Mouse (Mus musculus) heart, postnatal 0 days (tissue): ENCODE results near the gene Actr5. TPM values are rescaled to one million over a fixed set of nuclear protein-coding genes. Genes with fewer than 3 reads are reported as not detected.

Experiments
- ATAC-seq: fragments of 200-750 bp; cut with Nextera tagmentation; 2 replicates; pipeline ENCODE4 v1.8.0; 2017; ENCODE audit warnings: low read depth, moderate number of reproducible peaks, moderate library complexity; ENCODE audit not compliant: insufficient read depth
- DNase-seq: peaks from one replicate; pipeline ENCODE4 v3.0.0-alpha.2; 2016; ENCODE audit warnings: low spot score
- H3K27ac ChIP-seq: fragments of 300-500 bp; sonication (generic); 2 replicates; pipeline ENCODE4 v1.5.1; 2014; ENCODE audit warnings: low read depth, mild to moderate bottlenecking
- H3K27me3 ChIP-seq: fragments of 300-500 bp; sonication (generic); 2 replicates; pipeline ENCODE4 v1.6.1; 2014; ENCODE audit warnings: low read length, mixed read lengths; ENCODE audit not compliant: control insufficient read depth, insufficient read depth
- H3K36me3 ChIP-seq: fragments of 300-500 bp; sonication (generic); replicated peaks from 2 replicates; pipeline ENCODE4 v1.6.1; 2014; ENCODE audit warnings: low read length, mixed read lengths; ENCODE audit not compliant: control insufficient read depth, insufficient read depth
- H3K4me1 ChIP-seq: fragments of 300-500 bp; sonication (generic); 2 replicates; pipeline ENCODE4 v1.6.1; 2014; ENCODE audit warnings: antibody characterized with exemption; ENCODE audit not compliant: control insufficient read depth, insufficient read depth
- H3K4me2 ChIP-seq: fragments of 300-500 bp; sonication (generic); 2 replicates; pipeline ENCODE4 v1.6.1; 2014; ENCODE audit warnings: low read depth, mild to moderate bottlenecking, low read length, moderate library complexity
- H3K4me3 ChIP-seq: fragments of 300-500 bp; sonication (generic); 2 replicates; pipeline ENCODE4 v1.5.1; 2014; ENCODE audit warnings: low read depth, low read length
- H3K9ac ChIP-seq: fragments of 300-500 bp; sonication (generic); replicated peaks from 2 replicates; pipeline ENCODE4 v1.6.1; 2014; ENCODE audit warnings: low read depth, low read length, mixed read lengths
- H3K9me3 ChIP-seq: fragments of 300-500 bp; sonication (generic); replicated peaks from 2 replicates; pipeline ENCODE4 v1.6.1; 2016; ENCODE audit warnings: low read length; ENCODE audit not compliant: control insufficient read depth
- CTCF ChIP-seq: IDR thresholded peaks from 2 replicates; pipeline ENCODE4 v1.5.1; 2016; ENCODE audit warnings: antibody characterized with exemption, control low read depth, low read depth
- EP300 ChIP-seq: IDR thresholded peaks from 2 replicates; pipeline ENCODE4 v1.6.1; 2016; ENCODE audit warnings: antibody characterized with exemption, low read depth
- WGBS: fragments of 180-500 bp; shearing (Covaris S2); extraction: QIAGEN DNeasy Blood & Tissue Kit; methylation state at CpG from one replicate; pipeline ENCODE4 v1.1.7; 2014; 5-methylcytosine and 5-hydroxymethylcytosine counted together
- polyA plus RNA-seq: library from polyadenylated mRNA; unstranded; fragments of >200 nt; fragmentation: Nextera tagmentation; extraction: Ambion mirVana; gene quantifications from 2 replicates; pipeline ENCODE4 v1.2.1, GENCODE M21; 2015
- total RNA-seq: library from RNA; depleted of rRNA; stranded (reverse); fragments of >200 nt; gene quantifications from 2 replicates; pipeline ENCODE4 v1.2.3, GENCODE M21; 2014; ENCODE audit warnings: low replicate concordance

Actr5 gene
- total and polyA plus RNA-seq, 2 experiments from 2014 or later, result 3.8 to 10.8 TPM

DNA sequence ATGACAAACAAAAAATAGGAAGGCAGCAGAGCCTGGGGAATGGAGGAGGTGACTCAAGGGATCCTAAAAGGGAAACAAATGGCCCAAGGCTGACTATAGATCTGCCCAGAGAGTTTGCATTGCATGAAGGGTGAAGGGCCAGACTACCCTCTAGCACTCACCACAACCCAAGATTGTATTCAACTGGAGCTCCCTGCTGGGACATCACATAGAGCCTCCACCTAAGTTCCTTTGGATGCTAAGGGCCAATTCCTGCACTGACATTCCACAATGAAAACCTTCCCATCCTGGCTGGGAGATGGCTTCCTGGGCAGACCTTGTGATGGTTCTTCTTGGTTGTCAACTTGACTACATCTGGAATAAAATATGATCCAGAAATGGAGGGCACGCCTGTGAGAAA lies 23.4 kb upstream of the Actr5 start:
- H3K9me3 ChIP-seq, result no peaks in the 10 kb centered on the region
- no peak overlapping the region for H3K4me3 ChIP-seq
- no peak overlapping the region for H3K27ac ChIP-seq
- H3K36me3 ChIP-seq, result no peaks in the 10 kb centered on the region
- no peaks in the 10 kb centered on the region for H3K4me1 ChIP-seq
- 67% methylated on average over 1 of the region's 1 CpGs for WGBS
- H3K27me3 ChIP-seq, result peaks cover 52% of the 10 kb centered on the region
- DNase-seq (no peak), ATAC-seq (no peak)
- no peak overlapping the region for H3K9ac ChIP-seq
- no peak overlapping the region for H3K4me2 ChIP-seq
- TF ChIP-seq CTCF (no peak), EP300 (no peak)

DNA sequence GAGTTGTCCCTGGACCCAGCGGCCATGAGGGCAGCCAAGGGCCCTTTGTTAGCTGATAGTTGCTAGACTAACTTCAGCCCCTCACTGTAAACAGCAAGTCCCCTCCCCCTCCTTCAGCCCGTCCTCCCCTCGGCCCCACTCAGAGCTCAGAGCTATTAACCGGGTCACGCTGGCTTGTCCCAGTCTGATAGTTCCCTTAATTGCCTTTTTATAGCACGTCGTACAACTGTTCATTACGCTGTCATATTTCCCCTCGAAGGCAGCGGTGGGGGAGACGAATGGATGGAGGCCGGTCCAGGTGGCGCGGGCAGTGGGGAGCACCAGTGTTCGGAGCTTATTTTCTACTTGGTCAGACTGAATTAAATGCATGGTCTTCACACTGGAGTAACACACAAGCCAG lies 22.0 kb upstream of the Actr5 start:
- ATAC-seq (no peak), DNase-seq (no peak)
- H3K9me3 ChIP-seq, result no peaks in the 10 kb centered on the region
- no peaks in the 10 kb centered on the region for H3K36me3 ChIP-seq
- no peak for TF ChIP-seq CTCF
- peaks cover 65% of the 10 kb centered on the region for H3K27me3 ChIP-seq
- 39% methylated on average over 15 of the region's 15 CpGs for WGBS
- no peak overlapping the region for H3K4me3 ChIP-seq
- no peaks in the 10 kb centered on the region for H3K4me1 ChIP-seq
- H3K9ac ChIP-seq, result no peak overlapping the region
- no peak overlapping the region for H3K4me2 ChIP-seq
- H3K27ac ChIP-seq, result no peak overlapping the region

DNA sequence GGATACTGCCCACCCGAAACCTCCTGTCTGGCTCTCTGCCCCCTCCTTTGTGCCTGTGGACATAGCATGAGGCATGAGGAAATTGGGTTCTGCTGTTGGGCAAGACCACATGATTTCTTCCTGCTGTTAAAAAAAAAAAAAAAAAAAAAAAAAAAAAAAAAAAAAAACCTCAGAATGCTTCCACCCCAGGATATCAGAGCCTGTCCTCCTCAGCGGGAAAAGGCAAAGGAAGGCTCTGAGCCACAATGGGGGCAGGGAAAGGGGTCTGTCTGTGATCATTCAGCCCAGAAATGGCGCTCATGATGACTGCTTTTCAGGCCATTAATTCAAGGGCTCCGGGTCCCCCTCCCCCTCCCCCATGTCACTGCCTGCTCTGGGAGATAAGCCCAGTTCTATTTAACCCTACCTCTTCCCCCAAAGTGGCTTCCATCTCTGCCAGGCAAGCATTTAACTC lies 18.1 kb upstream of the Actr5 start:
- Histone ChIP-seq H3K27ac (no peak overlapping the region), H3K4me2 (no peak overlapping the region)
- no peak for ATAC-seq

DNA sequence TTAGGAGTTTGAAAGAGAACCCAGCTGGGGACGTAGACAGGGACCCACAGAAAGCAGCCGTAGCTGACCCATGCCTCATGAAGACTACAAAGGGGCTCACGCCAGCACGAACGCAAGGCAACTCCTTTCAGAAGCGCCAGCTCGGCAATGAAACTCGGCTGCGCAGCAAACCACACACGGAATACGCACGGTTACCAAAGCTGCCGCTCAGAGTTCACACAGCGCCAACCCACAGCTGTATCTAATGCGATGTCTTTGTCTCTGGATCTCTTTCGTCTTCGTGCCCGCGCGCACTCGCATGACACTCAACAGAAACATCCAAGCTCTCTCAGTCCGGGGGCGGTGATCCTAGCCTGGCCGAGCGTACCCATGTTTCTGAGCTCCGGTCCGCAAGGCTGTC lies 15.0 kb upstream of the Actr5 start:
- no peak overlapping the region for H3K9ac ChIP-seq
- H3K27me3 ChIP-seq, result peaks cover 94% of the 10 kb centered on the region
- no peak overlapping the region for H3K27ac ChIP-seq
- no peak for ATAC-seq
- no peaks in the 10 kb centered on the region for H3K4me1 ChIP-seq
- no peaks in the 10 kb centered on the region for H3K9me3 ChIP-seq
- no peak overlapping the region for H3K4me3 ChIP-seq
- DNase-seq, result no peak
- TF ChIP-seq CTCF (no peak), EP300 (no peak)
- H3K4me2 ChIP-seq, result no peak overlapping the region
- 1% methylated on average over 27 of the region's 27 CpGs for WGBS
- H3K36me3 ChIP-seq, result no peaks in the 10 kb centered on the region

More for the DNA sequence above, 18.1 kb upstream of the Actr5 start:
- H3K36me3 ChIP-seq, result no peaks in the 10 kb centered on the region
- H3K4me3 ChIP-seq, result no peak overlapping the region
- H3K4me1 ChIP-seq, result no peaks in the 10 kb centered on the region
- no peak for TF ChIP-seq CTCF
- TF ChIP-seq EP300, result no peak
- WGBS, result 7% methylated on average over 4 of the region's 4 CpGs
- no peak overlapping the region for H3K9ac ChIP-seq
- no peaks in the 10 kb centered on the region for H3K9me3 ChIP-seq
- peaks cover 85% of the 10 kb centered on the region for H3K27me3 ChIP-seq
- no peak for DNase-seq

DNA sequence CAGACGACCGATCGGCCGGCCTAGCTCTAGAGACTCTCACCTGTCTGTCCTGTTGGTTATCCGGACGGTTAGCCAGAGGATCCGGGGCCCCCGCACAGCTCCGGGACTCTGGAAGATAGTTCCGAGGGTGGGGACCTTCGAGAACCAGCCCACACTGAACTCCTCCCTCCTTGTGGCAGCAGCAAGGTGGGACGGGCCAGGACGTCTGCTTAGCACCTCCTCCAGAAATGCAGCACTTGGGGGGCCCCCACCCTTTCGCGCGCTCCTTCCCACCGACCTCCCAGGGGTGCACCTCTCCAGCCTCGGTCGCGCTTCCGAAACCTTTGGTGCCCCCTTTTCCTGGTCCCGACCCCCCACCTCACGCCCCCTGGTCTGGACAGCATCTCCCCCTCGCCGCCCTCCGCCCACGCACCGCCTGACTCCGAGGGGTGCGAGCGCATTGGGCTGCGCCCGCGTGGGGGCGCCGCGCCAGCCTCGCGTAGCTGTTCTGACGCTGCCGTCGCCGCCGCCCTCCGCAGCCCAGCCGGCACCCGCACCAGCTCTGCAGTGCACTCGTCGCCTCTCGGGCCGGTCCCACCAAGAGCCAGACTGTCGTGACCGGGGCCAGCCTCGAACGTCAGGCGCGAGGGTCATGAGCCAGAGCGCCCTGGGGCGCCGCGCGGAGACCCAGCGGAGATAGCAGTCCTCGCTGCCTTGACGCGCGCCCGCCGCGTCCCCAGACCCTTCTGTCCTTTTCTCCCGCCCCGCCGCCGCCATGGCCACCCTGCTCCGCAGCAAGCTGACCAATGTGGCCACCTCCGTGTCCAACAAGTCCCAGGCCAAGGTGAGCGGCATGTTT lies 14.0 kb upstream of the Actr5 start, which contains the start of gene Slc32a1:
Slc32a1 (plus strand) TSS at position 280 of the 838 bp plus-strand sequence.
- TF ChIP-seq CTCF (no peak), EP300 (no peak)
- no peaks in the 10 kb centered on the region for H3K9me3 ChIP-seq
- no peak within 1 kb of the TSS for H3K27ac ChIP-seq
- H3K4me2 ChIP-seq, result 0 out of 2 replicates have a peak within 1 kb of the TSS, but pooled peaks have one; percentile 5
- H3K27me3 ChIP-seq, result peaks cover 98% of the 10 kb centered on the region
- H3K36me3 ChIP-seq, result no peaks in the 10 kb centered on the region
- DNase-seq (no peak), ATAC-seq (no peak)
- no peaks in the 10 kb centered on the region for H3K4me1 ChIP-seq
- 1% methylated on average over 76 of the region's 77 CpGs for WGBS
- no peak within 1 kb of the TSS for H3K9ac ChIP-seq
- peak within 1 kb of the TSS; percentile 6; the same call in 1 of the 2 replicates for H3K4me3 ChIP-seq
